Mouse (Mus musculus): Measurements from ENCODE around the gene Wbp2. TPM values are rescaled to one million over a fixed set of nuclear protein-coding genes. Genes with fewer than 3 reads are reported as not detected.

Wbp2 gene
- polyA plus RNA-seq, 1 experiment, result 156 TPM

DNA sequence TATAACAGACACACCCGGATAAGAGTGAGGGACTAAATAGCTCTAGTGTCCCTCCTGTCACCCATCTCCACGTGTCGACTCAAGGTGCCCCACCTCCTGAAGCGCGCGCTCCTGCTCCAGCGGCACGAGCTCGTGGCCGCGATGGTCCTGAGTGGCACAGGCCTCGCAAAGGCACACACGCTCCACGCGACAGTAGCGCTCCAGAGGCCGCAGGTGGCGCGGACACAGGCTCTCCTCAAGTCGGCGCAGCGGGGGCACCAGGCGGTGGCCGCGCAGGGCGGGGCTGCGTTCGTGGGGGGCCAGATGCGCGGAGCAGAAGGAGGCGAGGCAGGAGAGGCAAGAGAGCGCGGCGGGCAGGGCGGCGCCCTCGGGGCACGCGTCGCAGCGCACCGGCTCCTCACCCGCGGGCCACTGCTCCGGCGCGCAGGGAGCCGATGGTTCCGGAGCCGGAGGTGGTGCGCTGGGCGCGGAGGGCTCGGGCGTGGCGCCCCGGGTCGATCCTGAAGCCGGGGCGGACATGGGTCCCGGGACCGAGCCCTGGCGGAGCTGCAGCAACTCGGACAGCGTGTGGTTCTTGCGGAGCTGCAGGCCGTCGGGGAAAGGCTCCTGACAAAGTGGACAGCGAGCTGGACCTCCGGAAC is 22.8 kb upstream of the Wbp2 start:
- TF ChIP-seq CEBPB (IDR thresholded peaks at IDR 0.05; ENCODE audit: insufficient read depth, poor library complexity, severe bottlenecking), result no peak
- no peak for TF ChIP-seq SRF (IDR thresholded peaks at IDR 0.05; ENCODE audit: control insufficient read depth, insufficient read length, low read depth)
- TF ChIP-seq POLR2A (IDR thresholded peaks at IDR 0.05; ENCODE audit: insufficient read length, low read depth), result peak; percentile 71
- TF ChIP-seq MYOD1 (IDR thresholded peaks at IDR 0.05; ENCODE audit: control insufficient read depth in 1 of 3, insufficient read length in 2 of 3, low read depth in 2 of 3), result peak in 2 of 3 experiments; percentile 41 to 73
- TF ChIP-seq REST (IDR thresholded peaks at IDR 0.05; ENCODE audit: insufficient read depth, insufficient read length), result no peak
- peak in 2 of 3 experiments; percentile 53 to 84 for TF ChIP-seq MYOG (IDR thresholded peaks at IDR 0.05; ENCODE audit: control insufficient read depth in 1 of 3, insufficient read depth in 1 of 3, insufficient read length in 2 of 3, low read depth in 2 of 3)
- TF ChIP-seq MAX (IDR thresholded peaks at IDR 0.05; ENCODE audit: low read depth), result peak; percentile 53
- TF ChIP-seq POLR2AphosphoS2 (IDR thresholded peaks at IDR 0.05; ENCODE audit: insufficient read length, low read depth), result peak; percentile 83
- H3K79me2 ChIP-seq (ENCODE audit: control insufficient read depth, insufficient read depth), result peaks cover 11% of the 10 kb centered on the region
- H3ac ChIP-seq (ENCODE audit: control insufficient read depth, insufficient read length), result peak overlapping the region; percentile 66
- H3K36me3 ChIP-seq (ENCODE audit: control insufficient read depth, insufficient read depth), result no peaks in the 10 kb centered on the region
- peak overlapping the region; percentile 92 for H3K4me2 ChIP-seq (ENCODE audit: low read depth)
- no peaks in the 10 kb centered on the region for H3K27me3 ChIP-seq (ENCODE audit: control insufficient read depth, insufficient read depth, insufficient read length)
- peak overlapping the region; percentile 78 for H3K4me3 ChIP-seq

DNA sequence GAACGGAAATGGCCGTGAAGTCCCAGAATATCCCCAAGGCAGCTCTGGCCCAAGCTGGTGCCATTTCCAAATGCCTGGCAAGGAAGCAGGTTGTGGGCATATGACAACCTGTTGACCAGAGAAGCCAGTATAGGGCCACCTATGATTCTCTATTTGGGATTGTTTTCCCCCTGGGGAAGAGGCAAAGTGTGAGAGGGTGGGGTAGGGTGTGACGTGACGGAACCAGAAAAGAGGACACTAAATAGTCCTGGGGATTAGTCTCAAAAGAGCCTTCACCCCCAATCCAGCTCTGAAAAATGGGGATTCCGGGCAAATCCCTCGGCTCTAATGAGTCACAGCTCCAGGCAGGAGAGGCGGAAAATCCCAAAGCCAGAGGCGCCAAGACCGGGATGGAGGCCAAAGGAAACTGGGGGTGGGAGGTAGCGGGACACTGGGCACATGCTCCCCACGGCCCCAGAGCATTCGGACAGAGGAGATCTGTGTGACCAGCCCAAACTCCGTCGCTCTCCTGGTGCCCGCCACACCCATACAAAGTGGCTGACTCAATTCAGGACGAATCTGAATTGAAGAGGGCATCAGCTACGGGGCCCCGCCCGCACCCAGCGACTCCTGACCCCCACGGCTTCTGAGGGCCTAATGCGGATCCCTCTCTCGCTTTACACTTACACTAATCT is 21.8 kb upstream of the Wbp2 start:
- Histone ChIP-seq H3ac (ENCODE audit: control insufficient read depth, insufficient read length) (peak overlapping the region; percentile 66), H3K27me3 (ENCODE audit: control insufficient read depth, insufficient read depth, insufficient read length) (no peaks in the 10 kb centered on the region), H3K4me3 (peak overlapping the region; percentile 78), H3K4me2 (ENCODE audit: low read depth) (peak overlapping the region; percentile 92), H3K36me3 (ENCODE audit: control insufficient read depth, insufficient read depth) (no peaks in the 10 kb centered on the region), H3K79me2 (ENCODE audit: control insufficient read depth, insufficient read depth) (peaks cover 11% of the 10 kb centered on the region)
- TF ChIP-seq TCF3 (IDR thresholded peaks at IDR 0.05; ENCODE audit: insufficient read length, low read depth) (no peak), SRF (IDR thresholded peaks at IDR 0.05; ENCODE audit: control insufficient read depth, insufficient read length, low read depth) (no peak), MYOD1 (IDR thresholded peaks at IDR 0.05; ENCODE audit: control insufficient read depth in 1 of 3, insufficient read length in 2 of 3, low read depth in 2 of 3) (peak in 1 of 3 experiments; percentile 1), MYOG (IDR thresholded peaks at IDR 0.05; ENCODE audit: control insufficient read depth in 1 of 3, insufficient read depth in 1 of 3, insufficient read length in 2 of 3, low read depth in 2 of 3) (no peak), E2F4 (IDR thresholded peaks at IDR 0.05; ENCODE audit: insufficient read depth) (no peak), TCF12 (IDR thresholded peaks at IDR 0.05; ENCODE audit: insufficient read depth, poor library complexity, severe bottlenecking) (no peak), REST (IDR thresholded peaks at IDR 0.05; ENCODE audit: insufficient read depth, insufficient read length) (no peak), USF1 (IDR thresholded peaks at IDR 0.05; ENCODE audit: low read depth) (peak; percentile 7), POLR2A (IDR thresholded peaks at IDR 0.05; ENCODE audit: insufficient read length, low read depth) (peak; percentile 89), MAX (IDR thresholded peaks at IDR 0.05; ENCODE audit: low read depth) (no peak), CEBPB (IDR thresholded peaks at IDR 0.05; ENCODE audit: insufficient read depth, poor library complexity, severe bottlenecking) (no peak), POLR2AphosphoS2 (IDR thresholded peaks at IDR 0.05; ENCODE audit: insufficient read length, low read depth) (peak; percentile 95)

DNA sequence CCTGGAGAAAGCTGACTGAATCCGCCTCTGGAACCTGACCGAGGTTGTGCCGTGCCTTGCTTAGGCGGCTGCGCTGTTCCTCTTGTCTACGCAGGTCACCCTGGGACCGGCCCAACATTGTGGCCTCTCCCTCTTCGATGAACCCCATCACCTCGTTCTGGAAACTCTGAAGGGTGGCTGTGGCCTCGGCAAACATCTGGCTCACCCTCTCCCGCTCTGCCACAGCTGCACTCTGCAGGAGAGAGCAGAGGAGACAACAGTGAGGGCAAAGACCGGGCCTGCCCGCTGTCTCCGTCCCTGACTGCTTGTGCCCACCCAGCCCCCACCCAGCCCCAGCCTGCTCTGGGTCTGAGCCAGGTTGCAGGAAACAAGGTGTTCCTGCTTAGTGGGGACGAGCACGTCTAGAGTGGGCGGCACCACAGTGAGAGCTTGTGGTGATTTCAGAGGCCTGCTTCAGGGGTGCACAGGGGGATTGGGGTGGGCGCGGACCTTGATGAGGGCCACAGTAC is 21.0 kb upstream of the Wbp2 start:
- peak overlapping the region; percentile 78 for H3K4me3 ChIP-seq
- TF ChIP-seq TCF3 (IDR thresholded peaks at IDR 0.05; ENCODE audit: insufficient read length, low read depth), result no peak
- peak; percentile 53 for TF ChIP-seq POLR2AphosphoS2 (IDR thresholded peaks at IDR 0.05; ENCODE audit: insufficient read length, low read depth)
- H3K36me3 ChIP-seq (ENCODE audit: control insufficient read depth, insufficient read depth), result no peaks in the 10 kb centered on the region
- H3K27me3 ChIP-seq (ENCODE audit: control insufficient read depth, insufficient read depth, insufficient read length), result no peaks in the 10 kb centered on the region
- peak overlapping the region; percentile 5 for H3ac ChIP-seq (ENCODE audit: control insufficient read depth, insufficient read length)
- peaks cover 11% of the 10 kb centered on the region for H3K79me2 ChIP-seq (ENCODE audit: control insufficient read depth, insufficient read depth)
- peak overlapping the region; percentile 92 for H3K4me2 ChIP-seq (ENCODE audit: low read depth)

DNA sequence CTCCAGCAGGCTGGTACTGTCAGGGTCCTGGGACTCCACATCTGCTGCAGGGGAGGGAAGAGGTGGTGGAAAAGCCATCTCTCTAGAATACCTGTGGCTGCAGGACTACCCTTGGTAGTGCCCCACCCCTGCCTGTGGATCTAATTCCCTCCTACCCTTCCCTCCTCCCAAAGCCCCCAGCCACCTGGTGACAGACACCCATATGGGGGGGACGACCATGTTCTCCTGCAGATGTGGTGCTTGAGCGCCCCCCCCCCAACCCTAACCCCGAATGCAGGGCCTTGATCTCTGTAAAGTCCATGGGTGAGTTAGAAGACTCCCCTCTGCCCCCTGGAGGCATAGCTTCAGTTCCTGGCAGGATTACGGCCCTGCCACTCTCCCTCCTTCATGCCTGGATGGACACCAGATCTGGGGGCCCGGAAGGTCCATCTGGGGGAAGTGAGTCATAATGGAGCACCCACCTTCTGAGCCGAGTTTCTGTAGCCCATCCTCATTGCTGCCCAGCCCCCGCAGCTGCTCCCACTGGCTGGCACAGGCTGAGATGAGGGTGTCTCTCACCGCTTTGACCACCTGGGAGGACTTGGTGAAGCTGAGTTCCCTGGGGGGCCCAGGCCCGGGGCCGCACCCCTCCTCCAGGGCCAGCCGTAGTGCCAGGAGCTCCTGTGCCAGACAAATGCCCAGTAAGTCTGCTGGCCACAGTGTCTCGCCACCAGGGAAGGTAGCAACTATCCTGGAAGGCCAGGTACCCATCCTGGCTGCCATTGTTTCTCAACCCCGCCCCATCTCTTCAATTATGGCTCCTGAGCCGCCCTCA is 20.4 kb upstream of the Wbp2 start:
- Histone ChIP-seq H3K36me3 (ENCODE audit: control insufficient read depth, insufficient read depth) (no peaks in the 10 kb centered on the region), H3K4me3 (peak overlapping the region; percentile 78), H3K4me2 (ENCODE audit: low read depth) (peak overlapping the region; percentile 92), H3ac (ENCODE audit: control insufficient read depth, insufficient read length) (peak overlapping the region; percentile 5), H3K27me3 (ENCODE audit: control insufficient read depth, insufficient read depth, insufficient read length) (no peaks in the 10 kb centered on the region), H3K79me2 (ENCODE audit: control insufficient read depth, insufficient read depth) (peaks cover 11% of the 10 kb centered on the region)
- TF ChIP-seq MYOG (IDR thresholded peaks at IDR 0.05; ENCODE audit: control insufficient read depth in 1 of 3, insufficient read depth in 1 of 3, insufficient read length in 2 of 3, low read depth in 2 of 3), result no peak
- peak; percentile 47 for TF ChIP-seq POLR2A (IDR thresholded peaks at IDR 0.05; ENCODE audit: insufficient read length, low read depth)
- TF ChIP-seq MYOD1 (IDR thresholded peaks at IDR 0.05; ENCODE audit: control insufficient read depth in 1 of 3, insufficient read length in 2 of 3, low read depth in 2 of 3), result peak in 1 of 3 experiments; percentile 45

Measured in myocyte (in vitro differentiated cells).